Mouse (Mus musculus) kidney, postnatal 10 days (tissue): ENCODE measurements at regions not wholly inside any gene's neighbourhood (a gene's known extent, or its start where the extent isn't known, plus 50 kb on each side); places are given as distances from the start of the nearest gene placed in this dataset.
A peak's percentile ranks its signal among the peaks of the same experiment; 100 is the strongest.

ENCODE experiments used
- DNase-seq: peaks from one replicate; pipeline ENCODE4 v3.0.0; 2021; ENCODE audit warnings: mixed read lengths

- DNase-seq: no peak
Observed at GRCm38 (mm10) chr16:92891741-92892140, 65.8 kb upstream of the Runx1 start.

- no peak for DNase-seq
Observed at GRCm38 (mm10) chr16:92890713-92891112, 64.8 kb upstream of the Runx1 start.

GRCm38 (mm10) chr16:92889537-92889936 lies 63.6 kb upstream of the Runx1 start:
- no peak for DNase-seq

GRCm38 (mm10) chr16:92886226-92886625 lies 60.3 kb upstream of the Runx1 start:
- no peak for DNase-seq

- peak; percentile 39 for DNase-seq
Observed at GRCm38 (mm10) chr16:92883821-92884272, 57.9 kb upstream of the Runx1 start.

- DNase-seq: no peak
Observed at GRCm38 (mm10) chr16:92880356-92881043, 54.6 kb upstream of the Runx1 start.

GRCm38 (mm10) chr16:92878081-92878480 lies 52.1 kb upstream of the Runx1 start:
- DNase-seq: no peak
